Mouse (Mus musculus) embryo, embryonic 9.5 days (tissue): ENCODE measurements at regions not wholly inside any gene's neighbourhood (a gene's known extent, or its start where the extent isn't known, plus 50 kb on each side); places are given as distances from the start of the nearest gene placed in this dataset.
"Not testable (repeated sequence)": the region's sequence is repeated elsewhere in the genome, so short reads cannot be mapped to it uniquely, and the experiment has no call there.

Experiments used
- DNase-seq: peaks from one replicate; pipeline ENCODE4 v3.0.0-alpha.2; 2017; ENCODE audit errors: extremely low spot score

- no peak for DNase-seq
These were observed 452.9 kb upstream of the Arid1b start for GRCm38 (mm10) chr17:4541020-4541743.

GRCm38 (mm10) chr17:4546579-4546978 is 447.6 kb upstream of the Arid1b start:
- DNase-seq = peak; percentile 5

- DNase-seq = not testable (repeated sequence)
These were observed 441.1 kb upstream of the Arid1b start for GRCm38 (mm10) chr17:4553026-4553425.

- no peak for DNase-seq
These were observed 430.5 kb upstream of the Arid1b start for GRCm38 (mm10) chr17:4563641-4564040.

- no peak for DNase-seq
These were observed 417.2 kb upstream of the Arid1b start for GRCm38 (mm10) chr17:4576883-4577282.

GRCm38 (mm10) chr17:4581851-4582250 is 412.3 kb upstream of the Arid1b start:
- no peak for DNase-seq

- no peak for DNase-seq
These were observed 383.7 kb upstream of the Arid1b start for GRCm38 (mm10) chr17:4610481-4610880.

- no peak for DNase-seq
These were observed 383.1 kb upstream of the Arid1b start for GRCm38 (mm10) chr17:4610993-4611392.

- DNase-seq = no peak
These were observed 382.4 kb upstream of the Arid1b start for GRCm38 (mm10) chr17:4611711-4612110.

- DNase-seq = no peak
These were observed 382.0 kb upstream of the Arid1b start for GRCm38 (mm10) chr17:4612136-4612535.

GRCm38 (mm10) chr17:4612741-4613140 is 381.4 kb upstream of the Arid1b start:
- no peak for DNase-seq

GRCm38 (mm10) chr17:4620361-4620760 is 373.8 kb upstream of the Arid1b start:
- DNase-seq = no peak

- not testable (repeated sequence) for DNase-seq
These were observed 368.0 kb upstream of the Arid1b start for GRCm38 (mm10) chr17:4626126-4626525.

- DNase-seq = no peak
These were observed 366.6 kb upstream of the Arid1b start for GRCm38 (mm10) chr17:4627542-4627941.

- no peak for DNase-seq
These were observed 363.0 kb upstream of the Arid1b start for GRCm38 (mm10) chr17:4631122-4631521.

- no peak for DNase-seq
These were observed 361.6 kb upstream of the Arid1b start for GRCm38 (mm10) chr17:4632506-4632905.

GRCm38 (mm10) chr17:4633771-4634170 is 360.4 kb upstream of the Arid1b start:
- DNase-seq = no peak

- no peak for DNase-seq
These were observed 357.3 kb upstream of the Arid1b start for GRCm38 (mm10) chr17:4636796-4637353.

- no peak for DNase-seq
These were observed 354.6 kb upstream of the Arid1b start for GRCm38 (mm10) chr17:4639531-4639930.

- DNase-seq = no peak
These were observed 353.6 kb upstream of the Arid1b start for GRCm38 (mm10) chr17:4640555-4640954.

GRCm38 (mm10) chr17:4641166-4641565 is 353.0 kb upstream of the Arid1b start:
- no peak for DNase-seq

GRCm38 (mm10) chr17:4642046-4642445 is 352.1 kb upstream of the Arid1b start:
- no peak for DNase-seq

GRCm38 (mm10) chr17:4643343-4643742 is 350.8 kb upstream of the Arid1b start:
- DNase-seq = no peak

- DNase-seq = no peak
These were observed 345.5 kb upstream of the Arid1b start for GRCm38 (mm10) chr17:4648603-4649002.
